Mouse (Mus musculus) brain, embryonic 18.5 days (tissue): ENCODE results near the gene 4930558C23Rik.
"Not testable (repeated sequence)": the region's sequence is repeated elsewhere in the genome, so short reads cannot be mapped to it uniquely, and the experiment has no call there.

Source experiments
- DNase-seq: peaks from one replicate; pipeline ENCODE4 v3.0.0-alpha.2; 2012; ENCODE audit warnings: low read depth, low spot score

Gene 4930558C23Rik

DNA sequence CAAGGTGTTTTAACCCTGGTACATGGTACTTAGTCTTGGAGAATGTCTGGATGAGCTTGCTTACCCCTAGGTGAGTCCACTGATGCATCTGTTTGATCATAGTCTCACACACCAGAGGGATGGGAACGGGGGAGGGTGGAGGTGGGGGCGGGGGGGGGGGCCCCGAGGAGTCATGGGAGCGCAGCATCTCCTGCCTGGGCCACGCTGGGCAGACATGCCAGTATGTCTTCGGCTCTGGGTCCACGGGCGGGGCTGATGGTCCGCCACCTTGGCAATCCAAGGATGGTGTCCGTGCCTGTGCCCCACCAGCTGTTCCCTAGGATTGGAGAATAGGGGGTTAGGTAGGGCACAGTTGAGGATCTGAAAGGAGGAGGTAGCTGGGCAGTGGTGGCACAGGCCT is 29.4 kb downstream of the 4930558C23Rik start:
- DNase-seq, result no peak

- DNase-seq, result no peak
These were observed 32.5 kb downstream of the 4930558C23Rik start for GRCm38 (mm10) chr3:95370101-95370500.

DNA sequence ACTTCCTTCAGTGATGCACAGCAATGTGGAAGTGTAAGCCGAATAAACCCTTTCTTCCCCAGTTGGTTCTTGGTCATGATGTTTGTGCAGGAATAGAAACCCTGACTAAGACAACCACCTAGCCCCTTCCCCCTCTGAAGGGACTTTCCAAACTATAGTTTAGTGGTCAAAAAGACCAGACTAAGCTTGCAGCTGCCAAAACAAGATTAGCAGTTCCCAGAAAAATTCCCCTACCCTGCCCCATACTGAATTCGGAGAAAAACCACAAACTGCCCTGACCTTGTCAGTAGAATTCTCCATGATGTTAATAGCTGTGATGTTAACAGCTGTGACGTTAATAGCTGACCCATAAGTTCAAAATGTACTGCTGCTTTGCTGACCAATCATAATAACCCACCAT is 42.4 kb downstream of the 4930558C23Rik start:
- DNase-seq, result not testable (repeated sequence)

- no peak for DNase-seq
These were observed 44.9 kb downstream of the 4930558C23Rik start for GRCm38 (mm10) chr3:95357746-95358145.

DNA sequence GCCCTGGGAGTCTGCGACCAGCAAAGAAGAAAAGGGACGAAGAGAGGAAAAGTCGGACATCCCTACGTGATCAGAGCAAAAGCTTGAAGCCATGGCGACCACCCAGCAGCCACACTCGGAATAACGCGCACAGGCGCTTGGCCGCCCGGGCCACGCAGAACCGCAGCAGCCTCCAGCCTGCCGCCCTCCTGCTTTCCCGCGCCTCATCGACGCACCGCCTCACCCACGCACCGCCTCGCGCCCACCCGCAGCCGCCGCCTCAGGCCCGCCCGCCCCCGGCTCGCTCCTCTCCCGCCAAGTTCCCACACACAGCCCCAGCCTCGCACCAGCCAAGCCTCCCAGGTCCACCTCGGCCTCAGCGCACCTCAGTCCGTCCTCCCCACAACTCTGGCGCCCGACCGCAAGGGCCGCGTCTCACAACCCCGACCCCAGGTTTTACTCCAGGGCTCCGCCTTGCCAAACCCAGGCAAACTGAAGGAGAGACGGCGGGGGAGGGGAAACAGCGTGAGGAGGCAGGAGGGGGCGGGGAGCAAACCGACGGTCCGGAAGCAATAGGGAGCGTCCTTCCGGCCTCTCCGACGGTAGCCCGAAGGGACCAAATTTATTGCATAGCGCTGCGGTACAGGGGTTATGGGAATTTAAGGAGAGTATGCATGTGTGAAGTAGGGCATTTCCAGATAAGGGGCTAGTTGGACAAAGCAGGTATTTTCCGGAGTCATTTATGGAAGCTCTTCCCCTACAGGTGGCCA is 45.8 kb downstream of the 4930558C23Rik start, which contains the start of gene Setdb1:
Gene Setdb1, minus strand, starts transcription at position 502 of the 749 bp plus-strand sequence.
- DNase-seq, result peak; percentile 92

GRCm38 (mm10) chr3:95355911-95356544 is 46.6 kb downstream of the 4930558C23Rik start:
- DNase-seq, result not testable (repeated sequence)

GRCm38 (mm10) chr3:95349491-95349890 is 53.1 kb downstream of the 4930558C23Rik start:
- no peak for DNase-seq

- not testable (repeated sequence) for DNase-seq
These were observed 54.3 kb downstream of the 4930558C23Rik start for GRCm38 (mm10) chr3:95348343-95348742.

- DNase-seq, result no peak
These were observed 56.2 kb downstream of the 4930558C23Rik start for GRCm38 (mm10) chr3:95346454-95346853.

DNA sequence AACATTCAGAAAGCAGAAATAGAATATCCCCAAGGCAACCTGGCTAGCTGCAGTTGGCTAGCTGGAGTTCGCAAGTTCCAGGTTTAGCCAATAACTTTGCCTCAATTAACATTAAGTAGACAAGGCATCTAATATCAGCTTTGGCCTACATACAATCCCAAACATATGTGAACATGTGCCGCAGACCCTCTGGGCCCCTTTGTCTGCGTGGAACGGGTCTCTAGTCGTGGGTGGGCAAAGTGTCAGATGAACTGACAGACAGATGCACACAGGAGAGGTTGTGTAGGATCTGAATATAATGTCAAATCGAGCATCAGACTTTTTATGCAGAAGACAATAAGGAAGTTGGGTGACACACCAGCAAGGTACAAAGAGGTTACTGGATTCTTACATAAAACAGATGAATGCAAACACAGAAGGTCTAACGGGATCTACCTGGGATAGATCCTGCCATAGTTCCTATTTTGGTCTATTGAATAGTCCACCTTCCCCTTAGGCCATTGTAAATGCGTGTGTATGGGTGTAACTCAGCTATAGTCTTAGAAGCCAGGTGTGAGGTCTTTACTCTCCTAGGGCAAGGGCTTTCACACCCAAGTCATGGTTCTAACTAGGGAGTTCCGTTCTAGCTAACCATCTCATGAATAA is 59.2 kb downstream of the 4930558C23Rik start:
- not testable (repeated sequence) for DNase-seq

DNA sequence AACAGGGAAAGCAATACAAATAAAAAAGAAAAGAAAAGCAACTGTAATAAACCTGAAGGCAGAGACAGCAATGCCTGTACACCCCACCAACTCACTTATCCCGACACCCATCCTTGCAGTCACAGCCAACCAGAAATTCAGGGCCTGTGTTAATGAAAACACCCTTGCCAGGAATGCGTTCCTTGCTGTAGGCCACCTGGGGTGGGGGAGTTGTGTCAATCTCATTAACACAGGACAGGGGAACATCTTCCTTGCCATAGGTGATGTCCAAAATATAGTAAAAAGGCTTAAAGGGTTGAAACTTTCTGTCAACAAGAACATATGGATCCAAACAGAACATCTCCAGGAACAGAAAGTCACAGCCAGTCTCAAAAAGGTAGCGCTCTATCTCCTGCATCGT is 64.4 kb downstream of the 4930558C23Rik start:
- no peak for DNase-seq

DNA sequence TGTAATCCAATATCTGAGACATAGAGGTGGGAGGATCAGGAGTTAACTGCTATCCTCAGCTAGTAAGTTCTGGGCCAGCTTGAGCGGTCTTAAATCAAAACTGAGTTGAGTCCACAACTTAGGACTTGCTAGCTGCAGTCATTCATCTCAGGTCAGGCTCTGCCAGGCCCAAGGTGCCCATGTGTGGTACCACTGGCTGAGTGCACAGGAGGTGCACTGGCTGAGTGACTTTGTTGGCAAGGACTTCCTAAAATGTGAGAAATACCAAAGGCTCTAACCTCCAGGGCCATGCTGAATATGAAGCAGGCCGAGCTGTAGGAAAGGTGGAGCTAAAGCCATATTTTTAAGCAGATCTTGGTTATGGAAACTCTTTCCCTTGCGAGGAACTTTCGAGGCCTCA is 65.3 kb downstream of the 4930558C23Rik start:
- DNase-seq, result no peak
